Mouse (Mus musculus): ENCODE data around the gene Fgfr2. TPM values are rescaled to one million over a fixed set of nuclear protein-coding genes. Genes with fewer than 3 reads are reported as not detected.
A peak's percentile ranks its signal among the peaks of the same experiment; 100 is the strongest.

Gene Fgfr2
- polyA plus RNA-seq, 1 experiment from 2014 or later: 99.3 TPM

- no peaks in the 10 kb centered on the region for H3K9me3 ChIP-seq (replicated peaks)
- H3K27ac ChIP-seq (replicated peaks): no peak overlapping the region
- DNase-seq (ENCODE audit: low spot score): no peak
- peaks cover 24% of the 10 kb centered on the region for H3K27me3 ChIP-seq (ENCODE audit: low read depth, poor library complexity, severe bottlenecking)
- 92% methylated on average over 1 of the region's 1 CpGs for WGBS
- H3K36me3 ChIP-seq: no peaks in the 10 kb centered on the region
- no peak overlapping the region for H3K4me3 ChIP-seq
- peaks cover 24% of the 10 kb centered on the region for H3K4me1 ChIP-seq
Observed at GRCm38 (mm10) chr7:132641606-132642005, 481.5 kb downstream of the Fgfr2 start.

GRCm38 (mm10) chr7:132640946-132641345 lies 482.2 kb downstream of the Fgfr2 start:
- H3K27me3 ChIP-seq (ENCODE audit: low read depth, poor library complexity, severe bottlenecking): peaks cover 30% of the 10 kb centered on the region
- H3K27ac ChIP-seq (replicated peaks): 0 out of 2 replicates have a peak overlapping the region, but pooled peaks have one; percentile 13
- H3K9me3 ChIP-seq (replicated peaks): no peaks in the 10 kb centered on the region
- DNase-seq (ENCODE audit: low spot score): no peak
- H3K36me3 ChIP-seq: no peaks in the 10 kb centered on the region
- no peak overlapping the region for H3K4me3 ChIP-seq
- WGBS: 66% methylated on average over 9 of the region's 9 CpGs
- peaks cover 25% of the 10 kb centered on the region for H3K4me1 ChIP-seq

DNA sequence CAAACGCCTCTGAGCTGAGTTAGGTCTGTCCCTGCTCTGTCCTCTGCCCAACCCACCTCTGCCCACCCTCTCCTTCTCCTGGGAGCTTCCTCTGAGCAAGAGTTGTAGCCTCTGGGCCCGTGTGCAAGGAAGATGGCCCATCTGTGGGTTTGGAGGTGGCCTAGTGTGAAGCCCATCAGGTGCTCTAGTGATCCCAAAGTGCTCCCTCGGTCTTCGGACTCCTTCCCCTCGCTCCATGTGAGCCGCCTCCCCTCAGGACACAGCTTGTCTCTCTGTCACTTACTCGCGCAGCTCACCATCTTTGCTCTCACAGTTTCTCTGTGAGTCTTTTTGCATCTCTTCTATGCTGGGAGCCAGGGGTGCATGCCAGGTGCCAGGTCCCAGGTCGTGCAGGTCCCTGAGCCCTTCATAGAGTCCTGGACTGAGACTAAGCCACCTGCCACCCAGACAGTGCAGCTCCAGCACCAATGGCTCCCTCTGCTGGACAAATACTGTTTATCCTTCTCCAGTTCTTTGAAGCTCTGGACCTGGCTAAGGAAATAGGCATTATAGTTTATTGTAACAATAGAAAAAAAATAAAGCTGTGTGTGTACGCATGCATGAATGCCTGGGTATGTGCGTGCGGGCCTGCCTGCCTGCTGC lies 484.6 kb downstream of the Fgfr2 start:
- H3K27ac ChIP-seq (replicated peaks): peak overlapping the region; percentile 28; the same call in 1 of the 2 replicates
- peak; percentile 47 for DNase-seq (ENCODE audit: low spot score)
- H3K4me1 ChIP-seq: peaks cover 25% of the 10 kb centered on the region
- peaks cover 54% of the 10 kb centered on the region for H3K27me3 ChIP-seq (ENCODE audit: low read depth, poor library complexity, severe bottlenecking)
- WGBS: 61% methylated on average over 12 of the region's 12 CpGs
- no peak overlapping the region for H3K4me3 ChIP-seq
- H3K36me3 ChIP-seq: no peaks in the 10 kb centered on the region
- no peaks in the 10 kb centered on the region for H3K9me3 ChIP-seq (replicated peaks)

- DNase-seq (ENCODE audit: low spot score): no peak
- Histone ChIP-seq H3K4me3 (no peak overlapping the region), H3K36me3 (no peaks in the 10 kb centered on the region), H3K27ac (replicated peaks) (no peak overlapping the region), H3K27me3 (ENCODE audit: low read depth, poor library complexity, severe bottlenecking) (peaks cover 65% of the 10 kb centered on the region), H3K4me1 (peaks cover 25% of the 10 kb centered on the region), H3K9me3 (replicated peaks) (no peaks in the 10 kb centered on the region)
- WGBS: 37% methylated on average over 12 of the region's 12 CpGs
Observed at GRCm38 (mm10) chr7:132637292-132637691, 485.9 kb downstream of the Fgfr2 start.

DNA sequence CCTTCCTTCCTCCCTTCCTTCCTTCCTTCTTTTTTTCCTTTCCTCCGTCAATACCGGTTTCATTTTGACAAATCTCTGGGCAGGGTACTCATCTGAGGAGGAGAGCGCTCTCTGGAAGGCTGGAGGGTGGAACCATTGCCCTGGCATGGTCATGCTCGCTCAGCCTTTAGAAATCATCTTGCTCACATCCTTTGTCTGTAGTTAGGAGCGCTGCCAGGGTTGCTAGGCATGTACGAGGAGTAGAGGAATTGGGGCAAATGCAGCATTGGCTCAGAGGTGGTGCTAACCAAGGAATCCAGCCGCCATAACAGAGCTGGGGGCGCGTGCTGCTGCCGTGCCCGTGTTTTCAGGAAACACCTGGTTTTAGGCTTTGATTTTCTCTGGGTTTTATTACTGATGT lies 491.8 kb downstream of the Fgfr2 start:
- WGBS: 83% methylated on average over 11 of the region's 11 CpGs
- Histone ChIP-seq H3K36me3 (no peaks in the 10 kb centered on the region), H3K4me1 (no peaks in the 10 kb centered on the region; the same call in 1 of the 2 replicates), H3K4me3 (no peak overlapping the region), H3K9me3 (replicated peaks) (no peaks in the 10 kb centered on the region), H3K27ac (replicated peaks) (no peak overlapping the region), H3K27me3 (ENCODE audit: low read depth, poor library complexity, severe bottlenecking) (peaks cover 55% of the 10 kb centered on the region)
- no peak for DNase-seq (ENCODE audit: low spot score)

DNA sequence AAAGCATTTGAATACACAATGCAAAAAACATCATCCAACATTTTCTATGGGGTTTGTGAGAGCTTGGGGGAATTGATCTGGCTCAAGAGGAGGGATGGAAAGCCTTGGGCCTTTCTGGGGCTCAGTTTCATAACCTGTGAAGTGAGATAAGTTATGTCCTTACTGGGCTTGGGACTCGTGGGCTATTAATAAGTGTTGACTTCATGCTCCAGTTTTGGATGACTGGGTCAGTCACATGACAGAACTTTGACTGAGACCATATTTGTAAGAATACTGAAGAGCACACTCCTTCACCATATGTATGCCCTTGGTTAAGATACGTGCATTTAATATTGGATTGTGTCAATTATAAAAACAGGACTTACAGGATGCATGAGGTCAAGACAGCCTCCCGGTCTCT lies 495.7 kb downstream of the Fgfr2 start:
- peaks cover 18% of the 10 kb centered on the region; the same call in 1 of the 2 replicates for H3K27me3 ChIP-seq (ENCODE audit: low read depth, poor library complexity, severe bottlenecking)
- no peak for DNase-seq (ENCODE audit: low spot score)
- H3K27ac ChIP-seq (replicated peaks): no peak overlapping the region
- H3K4me1 ChIP-seq: no peaks in the 10 kb centered on the region
- no peaks in the 10 kb centered on the region for H3K36me3 ChIP-seq
- WGBS: 91% methylated on average over 3 of the region's 3 CpGs
- no peak overlapping the region for H3K4me3 ChIP-seq
- no peaks in the 10 kb centered on the region for H3K9me3 ChIP-seq (replicated peaks)

- Histone ChIP-seq H3K4me3 (no peak overlapping the region), H3K4me1 (no peaks in the 10 kb centered on the region), H3K9me3 (replicated peaks) (no peaks in the 10 kb centered on the region), H3K27me3 (ENCODE audit: low read depth, poor library complexity, severe bottlenecking) (peaks cover 13% of the 10 kb centered on the region; the same call in 1 of the 2 replicates), H3K36me3 (no peaks in the 10 kb centered on the region), H3K27ac (replicated peaks) (no peak overlapping the region)
- no peak for DNase-seq (ENCODE audit: low spot score)
- WGBS: 70% methylated on average over 4 of the region's 4 CpGs
Observed at GRCm38 (mm10) chr7:132626174-132626573, 497.0 kb downstream of the Fgfr2 start.

DNA sequence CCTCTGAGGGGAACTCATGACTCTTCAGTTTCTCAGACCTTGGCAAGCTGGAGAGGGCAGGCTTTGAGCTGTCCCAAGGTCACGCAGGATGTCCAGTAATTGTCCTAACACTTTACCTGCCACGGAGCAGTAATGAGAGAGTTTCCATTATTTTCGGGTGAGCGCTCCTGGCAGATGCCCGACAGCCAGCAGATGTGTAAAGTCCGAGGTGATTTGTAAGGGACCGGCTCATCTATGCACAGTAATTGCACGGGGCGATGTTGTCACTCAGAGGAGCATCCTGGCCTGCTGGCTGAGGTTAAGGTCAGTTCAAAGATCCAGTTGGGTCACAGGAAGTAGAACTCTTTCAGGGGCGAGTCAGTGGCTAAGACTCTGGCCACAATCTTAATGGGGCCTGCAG lies 499.0 kb downstream of the Fgfr2 start:
- Histone ChIP-seq H3K4me3 (no peak overlapping the region), H3K36me3 (no peaks in the 10 kb centered on the region), H3K27ac (replicated peaks) (no peak overlapping the region), H3K9me3 (replicated peaks) (no peaks in the 10 kb centered on the region), H3K4me1 (no peaks in the 10 kb centered on the region), H3K27me3 (ENCODE audit: low read depth, poor library complexity, severe bottlenecking) (peaks cover 9% of the 10 kb centered on the region; the same call in 1 of the 2 replicates)
- WGBS: 89% methylated on average over 10 of the region's 10 CpGs
- no peak for DNase-seq (ENCODE audit: low spot score)

DNA sequence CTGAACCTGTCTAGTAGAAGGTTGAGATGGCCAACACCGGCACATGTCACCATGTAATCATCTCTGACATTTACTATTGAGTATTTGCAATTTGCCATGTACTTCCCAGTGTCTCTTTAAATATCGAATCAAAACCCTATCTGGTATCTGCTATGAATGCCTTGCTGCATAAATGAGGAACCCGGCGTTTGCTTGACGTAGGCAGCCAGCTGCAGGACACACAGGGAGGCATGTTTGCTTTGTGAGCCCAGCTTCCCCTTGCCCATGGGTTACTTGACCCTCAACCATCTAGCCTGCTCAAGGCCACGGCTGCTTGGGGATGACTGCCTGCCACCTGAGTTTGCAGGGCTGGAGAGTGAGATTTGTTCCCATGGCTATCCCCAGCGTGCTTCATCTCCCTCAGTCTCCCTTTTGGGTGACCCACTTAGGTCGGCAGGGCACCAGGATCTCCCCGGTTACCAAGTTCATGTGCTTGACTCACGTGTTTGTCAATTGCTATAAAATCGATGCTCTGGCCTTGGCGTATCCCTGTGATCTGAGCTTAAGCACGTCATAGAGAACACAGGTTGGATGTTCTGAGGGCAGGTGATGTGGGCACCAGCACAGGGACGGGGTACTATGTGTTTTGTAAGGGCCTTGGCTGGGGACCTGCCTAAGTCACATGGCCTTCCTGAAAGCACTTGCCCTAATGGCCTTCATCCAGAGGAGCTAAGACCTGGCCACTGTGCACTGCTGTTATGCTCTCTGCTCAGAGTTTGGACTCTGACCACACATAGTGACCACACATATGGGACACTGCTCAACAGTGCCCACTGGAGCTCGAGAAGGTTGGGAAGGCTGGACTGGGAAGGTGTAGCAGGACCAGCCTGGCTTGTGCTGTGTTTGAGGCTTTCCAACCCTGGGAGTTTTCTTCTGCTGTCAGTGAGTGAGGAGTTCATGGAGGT lies 502.9 kb downstream of the Fgfr2 start:
- no peak for DNase-seq (ENCODE audit: low spot score)
- H3K4me1 ChIP-seq: peaks cover 18% of the 10 kb centered on the region
- H3K27ac ChIP-seq (replicated peaks): no peak overlapping the region

DNA sequence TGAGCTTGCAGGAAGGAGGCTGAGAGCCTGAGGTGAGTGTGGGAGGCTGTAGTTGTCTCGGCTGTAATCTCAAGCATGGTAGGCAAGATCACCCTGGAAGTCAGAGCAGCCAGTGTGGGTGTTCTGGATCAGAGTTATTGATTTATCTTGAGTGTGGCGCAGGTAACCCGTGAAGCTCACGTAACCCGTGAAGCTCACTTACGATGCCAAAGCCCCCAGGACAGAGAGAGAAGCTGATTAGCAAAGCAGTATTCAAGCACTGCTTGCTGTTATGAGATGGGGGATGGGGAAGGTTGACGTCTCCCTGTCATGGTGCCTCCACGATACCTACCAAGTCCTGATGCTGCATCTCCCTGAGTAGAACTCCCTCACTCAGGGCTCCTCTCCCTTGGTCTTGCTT lies 503.6 kb downstream of the Fgfr2 start:
- H3K27me3 ChIP-seq (ENCODE audit: low read depth, poor library complexity, severe bottlenecking): peaks cover 33% of the 10 kb centered on the region
- H3K4me3 ChIP-seq: no peak overlapping the region
- 92% methylated on average over 8 of the region's 8 CpGs for WGBS
- no peaks in the 10 kb centered on the region for H3K9me3 ChIP-seq (replicated peaks)
- no peaks in the 10 kb centered on the region for H3K36me3 ChIP-seq
- no peak for DNase-seq (ENCODE audit: low spot score)
- peaks cover 25% of the 10 kb centered on the region for H3K4me1 ChIP-seq
- no peak overlapping the region for H3K27ac ChIP-seq (replicated peaks)

More for the DNA sequence above, 502.9 kb downstream of the Fgfr2 start:
- H3K27me3 ChIP-seq (ENCODE audit: low read depth, poor library complexity, severe bottlenecking): peaks cover 28% of the 10 kb centered on the region
- no peaks in the 10 kb centered on the region for H3K9me3 ChIP-seq (replicated peaks)
- WGBS: 89% methylated on average over 15 of the region's 15 CpGs
- H3K36me3 ChIP-seq: no peaks in the 10 kb centered on the region
- H3K4me3 ChIP-seq: no peak overlapping the region

- Histone ChIP-seq H3K27me3 (ENCODE audit: low read depth, poor library complexity, severe bottlenecking) (peaks cover 33% of the 10 kb centered on the region), H3K4me3 (no peak overlapping the region), H3K27ac (replicated peaks) (peak overlapping the region; percentile 59; the same call in 1 of the 2 replicates), H3K9me3 (replicated peaks) (no peaks in the 10 kb centered on the region), H3K36me3 (no peaks in the 10 kb centered on the region), H3K4me1 (peaks cover 25% of the 10 kb centered on the region)
- WGBS: 84% methylated on average over 5 of the region's 5 CpGs
- no peak for DNase-seq (ENCODE audit: low spot score)
Observed at GRCm38 (mm10) chr7:132617021-132617564, 506.1 kb downstream of the Fgfr2 start.

DNA sequence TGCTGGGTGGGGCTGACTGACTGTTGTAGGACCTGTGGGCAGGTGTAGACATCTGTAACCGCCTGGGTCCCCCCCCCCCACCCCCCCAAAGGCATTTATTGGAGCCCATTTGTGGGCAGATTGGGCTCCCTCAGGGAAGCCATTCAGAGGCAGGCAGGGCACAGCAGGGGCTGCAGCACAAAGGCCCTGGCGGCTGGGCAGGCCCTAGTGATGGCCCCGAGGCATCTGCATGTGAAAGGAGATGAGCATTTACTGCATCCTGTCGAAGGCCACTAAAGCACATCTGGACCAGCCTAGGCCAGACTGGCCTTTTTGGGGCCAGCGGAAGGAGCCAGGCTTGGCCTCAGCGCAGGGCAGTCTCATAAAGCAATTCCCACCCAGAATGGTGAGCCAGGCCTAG lies 506.8 kb downstream of the Fgfr2 start:
- WGBS: 6% methylated on average over 6 of the region's 6 CpGs
- H3K4me3 ChIP-seq: peak overlapping the region; percentile 18; the same call in 1 of the 2 replicates
- H3K27me3 ChIP-seq (ENCODE audit: low read depth, poor library complexity, severe bottlenecking): peaks cover 37% of the 10 kb centered on the region
- peaks cover 25% of the 10 kb centered on the region for H3K4me1 ChIP-seq
- peak; percentile 46 for DNase-seq (ENCODE audit: low spot score)
- no peaks in the 10 kb centered on the region for H3K9me3 ChIP-seq (replicated peaks)
- H3K36me3 ChIP-seq: no peaks in the 10 kb centered on the region
- H3K27ac ChIP-seq (replicated peaks): peak overlapping the region; percentile 59
